Mouse (Mus musculus) cerebellum, adult 2 months (tissue): ENCODE data around the gene Utp14a.

Source experiments
- CTCF ChIP-seq: fragments of 200-500 bp; IDR thresholded peaks from 2 replicates; pipeline ENCODE4 v1.5.1; 2011; ENCODE audit warnings: low read depth, mild to moderate bottlenecking, control low read depth, low read length, moderate library complexity, borderline replicate concordance; ENCODE audit not compliant: insufficient read depth
- POLR2A ChIP-seq: fragments of 200-500 bp; IDR thresholded peaks from 2 replicates; pipeline ENCODE4 v1.6.1; 2011; ENCODE audit warnings: low read length, control low read depth, borderline replicate concordance; ENCODE audit not compliant: insufficient read depth

- TF ChIP-seq CTCF (no peak), POLR2A (no peak)
These were observed 733 bp upstream of the Utp14a start for GRCm38 (mm10) chrX:48255830-48256428.
